ENCODE assay signal across 9 mouse cellular contexts in genomic region chr4:43431690-43432089, GRCm38 (mm10). TPM values are rescaled to one million over a fixed set of nuclear protein-coding genes. Genes with fewer than 3 reads are reported as not detected.
DNase-seq lines count a peak whose midpoint lies in the region; TF ChIP-seq lines count a peak whose summit lies in the region.
"Had no signal": no experiment of that assay in that cellular context is flagged by ENCODE, and none has a peak within 500 bp of the region (broad histone marks: within the 10 kb centered on the region; RNA-seq: fewer than 3 reads in every experiment).

No protein-coding gene starts in this region.

- TF ChIP-seq CTCF in ES-Bruce4 (IDR thresholded peaks at IDR 0.05; ENCODE audit: low read depth, low read length), result peak; percentile 64
- TF ChIP-seq CTCF in bone marrow macrophage, adult 2 months (IDR thresholded peaks at IDR 0.05; ENCODE audit: low read depth, low read length), result peak; percentile 39
- TF ChIP-seq CTCF in lung, adult 2 months (IDR thresholded peaks at IDR 0.05; ENCODE audit: insufficient read depth, low read length), result peak; percentile 68
- peak; percentile 30; the same call in 1 of the 2 replicates for TF ChIP-seq CTCF in olfactory bulb, adult 2 months (IDR thresholded peaks at IDR 0.05; ENCODE audit: insufficient read depth, low read depth, low read length)

- H3K9me3 ChIP-seq in ES-Bruce4 (replicated peaks; ENCODE audit: control insufficient read depth, insufficient read depth, low read length, poor library complexity, severe bottlenecking), result no peaks in the 10 kb centered on the region
- H3K9me3 ChIP-seq in forebrain, embryonic 10.5 days, result no peaks in the 10 kb centered on the region

- H3K9ac ChIP-seq in ES-Bruce4 (ENCODE audit: low read depth, poor library complexity, severe bottlenecking), result no peak overlapping the region

- intact Hi-C loops in heart, postnatal 14 days (cut with DNase I), result loop anchor here (2.0 kb wide), 1 partner anchor 281 kb away; no protein-coding TSS in a partner anchor

- no peak for TF ChIP-seq POLR2A in ES-Bruce4 (IDR thresholded peaks at IDR 0.05; ENCODE audit: insufficient read depth, low read length)
- no peak for TF ChIP-seq POLR2A in bone marrow macrophage, adult 2 months (IDR thresholded peaks at IDR 0.05; ENCODE audit: borderline replicate concordance, low read depth, low read length)
- no peak for TF ChIP-seq POLR2A in lung, adult 2 months (IDR thresholded peaks at IDR 0.05; ENCODE audit: borderline replicate concordance, extremely low read depth, low read depth, low read length)
- no peak for TF ChIP-seq POLR2A in olfactory bulb, adult 2 months (IDR thresholded peaks at IDR 0.05; ENCODE audit: insufficient read depth, low read depth, low read length)

- no peak overlapping the region for H3K27ac ChIP-seq in ES-Bruce4 (ENCODE audit: insufficient read depth, low read length)
- H3K27ac ChIP-seq in bone marrow macrophage, adult 2 months (ENCODE audit: insufficient read depth, low read depth, low read length), result no peak overlapping the region
- H3K27ac ChIP-seq in forebrain, embryonic 10.5 days, result peak overlapping the region; percentile 81
- no peak overlapping the region for H3K27ac ChIP-seq in olfactory bulb, adult 2 months (ENCODE audit: insufficient read depth, low read depth, low read length)
- H3K27ac ChIP-seq: macrophage had no signal

- H3K4me3 ChIP-seq in ES-Bruce4 (ENCODE audit: low read depth, low read length), result no peak overlapping the region
- no peak overlapping the region for H3K4me3 ChIP-seq in bone marrow macrophage, adult 2 months (ENCODE audit: insufficient read depth, low read length)
- no peak overlapping the region for H3K4me3 ChIP-seq in forebrain, embryonic 10.5 days
- H3K4me3 ChIP-seq in lung, adult 2 months (replicated peaks; ENCODE audit: extremely low read depth, low read depth, low read length), result no peak overlapping the region
- no peak overlapping the region for H3K4me3 ChIP-seq in olfactory bulb, adult 2 months (ENCODE audit: insufficient read depth, low read depth, low read length)

- DNase-seq in forebrain, embryonic 10.5 days (ENCODE audit: extremely low spot score, low spot score), result peak; percentile 81
- peak; percentile 86 to 92 for DNase-seq in heart, postnatal 14 days
- DNase-seq in large intestine, adult 2 months (ENCODE audit: low read depth, low spot score), result peak; percentile 54
- DNase-seq in lung, adult 2 months, result peak; percentile 72
- peak; percentile 68 to 87 for DNase-seq in thymus, postnatal 10 days (ENCODE audit: low spot score in 2 of 2)

- no peak for TF ChIP-seq EP300 in ES-Bruce4 (IDR thresholded peaks at IDR 0.05; ENCODE audit: insufficient read depth, low read depth, low read length)

- 8% methylated on average over 4 of the region's 4 CpGs for WGBS in forebrain, embryonic 10.5 days
- WGBS in large intestine, adult 2 months, result 0% methylated on average over 4 of the region's 4 CpGs
- WGBS in lung, adult 2 months, result 2% methylated on average over 4 of the region's 4 CpGs
- WGBS in olfactory bulb, adult 2 months, result 3% methylated on average over 4 of the region's 4 CpGs

- no peaks in the 10 kb centered on the region for H3K27me3 ChIP-seq in ES-Bruce4 (ENCODE audit: control insufficient read depth, insufficient read depth, low read length, poor library complexity, severe bottlenecking)
- peaks cover 46% of the 10 kb centered on the region for H3K27me3 ChIP-seq in forebrain, embryonic 10.5 days (ENCODE audit: poor library complexity, severe bottlenecking)

- no peaks in the 10 kb centered on the region for H3K36me3 ChIP-seq in ES-Bruce4 (ENCODE audit: control insufficient read depth, insufficient read depth, low read length, poor library complexity, severe bottlenecking)
- H3K36me3 ChIP-seq in forebrain, embryonic 10.5 days (replicated peaks), result peaks cover under 1% of the 10 kb centered on the region; the same call in 1 of the 2 replicates

- no peaks in the 10 kb centered on the region for H3K4me1 ChIP-seq in ES-Bruce4 (ENCODE audit: control insufficient read depth, insufficient read depth, low read length)
- H3K4me1 ChIP-seq in bone marrow macrophage, adult 2 months (ENCODE audit: control insufficient read depth, insufficient read depth, low read length), result no peaks in the 10 kb centered on the region
- H3K4me1 ChIP-seq in forebrain, embryonic 10.5 days, result peaks cover 31% of the 10 kb centered on the region
- H3K4me1 ChIP-seq in lung, adult 2 months (ENCODE audit: control insufficient read depth, insufficient read depth, low read length), result peaks cover 4% of the 10 kb centered on the region; the same call in 1 of the 2 replicates
- peaks cover 13% of the 10 kb centered on the region for H3K4me1 ChIP-seq in olfactory bulb, adult 2 months (ENCODE audit: control insufficient read depth, insufficient read depth, low read length)

RNA-seq across cellular contexts. Expression of gene Fam166b, which starts 2.8 kb away (rescaled TPM):
- 2.1 and 2.4 TPM in 2 replicates for polyA plus RNA-seq in ES-Bruce4 (2011; ENCODE audit: insufficient read depth, insufficient read length, low read depth, missing spikeins)
- polyA plus RNA-seq in bone marrow macrophage, adult 2 months (2012; ENCODE audit: insufficient read depth, insufficient read length, missing spikeins), result not detected in 2 replicates
- 0.10 and 0.17 TPM in 2 replicates for polyA plus RNA-seq in forebrain, embryonic 10.5 days (2016; fragmentation: Nextera tagmentation; extraction: Ambion mirVana)
- under 1 TPM in 1 of 2 experiments, not detected in 1; 0.38 TPM for total RNA-seq in heart, postnatal 14 days (2021)
- 0.08 and 0.14 TPM in 2 replicates for polyA plus RNA-seq in large intestine, adult 2 months (2012; rRNA removed)
- 14.4 and 15.8 TPM in 2 replicates for polyA plus RNA-seq in lung, adult 2 months (2012; rRNA removed)
- polyA plus RNA-seq in olfactory bulb, adult 2 months (2012; ENCODE audit: insufficient read depth, insufficient read length, low replicate concordance, missing spikeins), result not detected in 2 replicates
- polyA plus RNA-seq: macrophage had no signal

RNA-seq across cellular contexts. Expression of gene Tesk1, which starts 10.0 kb away (rescaled TPM):
- polyA plus RNA-seq in ES-Bruce4 (2011; ENCODE audit: insufficient read depth, insufficient read length, low read depth, missing spikeins), result 12.6 and 14.9 TPM in 2 replicates
- 47.2 and 51.5 TPM in 2 replicates for polyA plus RNA-seq in bone marrow macrophage, adult 2 months (2012; ENCODE audit: insufficient read depth, insufficient read length, missing spikeins)
- polyA plus RNA-seq in forebrain, embryonic 10.5 days (2016; fragmentation: Nextera tagmentation; extraction: Ambion mirVana), result 3.2 and 3.5 TPM in 2 replicates
- 10 to 100 TPM; 32.3 to 35.7 TPM for total RNA-seq in heart, postnatal 14 days (2021)
- polyA plus RNA-seq in large intestine, adult 2 months (2012; rRNA removed), result 49.2 and 55.0 TPM in 2 replicates
- polyA plus RNA-seq in lung, adult 2 months (2012; rRNA removed), result 83.6 and 83.9 TPM in 2 replicates
- not detected in 2 replicates for polyA plus RNA-seq in olfactory bulb, adult 2 months (2012; ENCODE audit: insufficient read depth, insufficient read length, low replicate concordance, missing spikeins)

RNA-seq across cellular contexts. Expression of gene Cd72, which starts 22.7 kb away (rescaled TPM):
- polyA plus RNA-seq in ES-Bruce4 (2011; ENCODE audit: insufficient read depth, insufficient read length, low read depth, missing spikeins), result not detected in 2 replicates
- 854 and 867 TPM in 2 replicates for polyA plus RNA-seq in bone marrow macrophage, adult 2 months (2012; ENCODE audit: insufficient read depth, insufficient read length, missing spikeins)
- polyA plus RNA-seq in forebrain, embryonic 10.5 days (2016; fragmentation: Nextera tagmentation; extraction: Ambion mirVana), result 2.3 and 2.4 TPM in 2 replicates
- under 1 TPM; 0.59 to 0.88 TPM for total RNA-seq in heart, postnatal 14 days (2021)
- 14.6 and 14.9 TPM in 2 replicates for polyA plus RNA-seq in large intestine, adult 2 months (2012; rRNA removed)
- 3.4 and 6.2 TPM in 2 replicates for polyA plus RNA-seq in lung, adult 2 months (2012; rRNA removed)
- polyA plus RNA-seq in olfactory bulb, adult 2 months (2012; ENCODE audit: insufficient read depth, insufficient read length, low replicate concordance, missing spikeins), result not detected in 2 replicates

RNA-seq across cellular contexts. Expression of gene Rusc2, which starts 49.9 kb away (rescaled TPM):
- 24.9 and 27.0 TPM in 2 replicates for polyA plus RNA-seq in ES-Bruce4 (2011; ENCODE audit: insufficient read depth, insufficient read length, low read depth, missing spikeins)
- 40.0 and 44.3 TPM in 2 replicates for polyA plus RNA-seq in bone marrow macrophage, adult 2 months (2012; ENCODE audit: insufficient read depth, insufficient read length, missing spikeins)
- polyA plus RNA-seq in forebrain, embryonic 10.5 days (2016; fragmentation: Nextera tagmentation; extraction: Ambion mirVana), result 7.4 and 8.4 TPM in 2 replicates
- 10 to 100 TPM; 43.8 to 51.1 TPM for total RNA-seq in heart, postnatal 14 days (2021)
- polyA plus RNA-seq in large intestine, adult 2 months (2012; rRNA removed), result 7.4 and 7.6 TPM in 2 replicates
- polyA plus RNA-seq in lung, adult 2 months (2012; rRNA removed), result 91.1 and 92.8 TPM in 2 replicates
- polyA plus RNA-seq in olfactory bulb, adult 2 months (2012; ENCODE audit: insufficient read depth, insufficient read length, low replicate concordance, missing spikeins), result not detected in 2 replicates

RNA-seq across cellular contexts. Expression of gene Sit1, which starts 51.8 kb away (rescaled TPM):
- not detected in 2 replicates for polyA plus RNA-seq in ES-Bruce4 (2011; ENCODE audit: insufficient read depth, insufficient read length, low read depth, missing spikeins)
- polyA plus RNA-seq in bone marrow macrophage, adult 2 months (2012; ENCODE audit: insufficient read depth, insufficient read length, missing spikeins), result not detected in 2 replicates
- not detected in 2 replicates for polyA plus RNA-seq in forebrain, embryonic 10.5 days (2016; fragmentation: Nextera tagmentation; extraction: Ambion mirVana)
- total RNA-seq in heart, postnatal 14 days (2021), result 1 to 10 TPM in 1 of 2 experiments, not detected in 1; 1.4 TPM
- 1.7 and 1.8 TPM in 2 replicates for polyA plus RNA-seq in large intestine, adult 2 months (2012; rRNA removed)
- polyA plus RNA-seq in lung, adult 2 months (2012; rRNA removed), result 0.85 and 1.2 TPM in 2 replicates
- not detected in 2 replicates for polyA plus RNA-seq in olfactory bulb, adult 2 months (2012; ENCODE audit: insufficient read depth, insufficient read length, low replicate concordance, missing spikeins)
- polyA plus RNA-seq: macrophage had no signal

Comparison
In these comparisons a context has a peak if more than half of its experiments do, and no peak if none do; other contexts are left out.
1. RNA of gene Cd72, which starts 22.7 kb away (polyA plus RNA-seq): 854 to 867 TPM in bone marrow macrophage, adult 2 months; 14.6 to 14.9 TPM in large intestine, adult 2 months, 3.4 to 6.2 TPM in lung, adult 2 months, 2.3 to 2.4 TPM in forebrain, embryonic 10.5 days, not detected in ES-Bruce4 and not detected in olfactory bulb, adult 2 months; every median in the first group is over 10 times any median in the second.
2. Peak in every context shown above with its lines, with median percentiles within 50 percentile points of each other: CTCF ChIP-seq and DNase-seq.